In genomic region chr8:78073821-78074220, GRCm38 (mm10) we compare ENCODE assay signal across 19 mouse cellular contexts.
DNase-seq lines count a peak whose midpoint lies in the region; ATAC-seq and TF ChIP-seq lines count a peak whose summit lies in the region.
"Had no signal": no experiment of that assay in that cellular context is flagged by ENCODE, and none has a peak within 500 bp of the region (broad histone marks: within the 10 kb centered on the region; RNA-seq: fewer than 3 reads in every experiment).

No protein-coding gene starts in this region.

- H3K4me2 ChIP-seq in liver, embryonic 13.5 days, result no peak overlapping the region
- no peak overlapping the region for H3K4me2 ChIP-seq in liver, postnatal 0 days (ENCODE audit: low read depth, low read length)
- no peak overlapping the region for H3K4me2 ChIP-seq in kidney, embryonic 16.5 days (replicated peaks; ENCODE audit: low read depth, low read length)
- H3K4me2 ChIP-seq: embryonic facial prominence, embryonic 13.5 days; heart, embryonic 13.5 days; hindbrain, embryonic 15.5 days had no signal

- H3K36me3 ChIP-seq in G1E (replicated peaks), result no peaks in the 10 kb centered on the region
- no peaks in the 10 kb centered on the region for H3K36me3 ChIP-seq in liver, embryonic 13.5 days
- H3K36me3 ChIP-seq in liver, postnatal 0 days (replicated peaks; ENCODE audit: insufficient read depth, low read length), result no peaks in the 10 kb centered on the region
- no peaks in the 10 kb centered on the region for H3K36me3 ChIP-seq in kidney, embryonic 16.5 days (ENCODE audit: insufficient read depth, low read length)
- H3K36me3 ChIP-seq: embryonic facial prominence, embryonic 13.5 days; heart, embryonic 13.5 days; hindbrain, embryonic 15.5 days had no signal

- peaks cover 91% of the 10 kb centered on the region for H3K4me1 ChIP-seq in G1E (ENCODE audit: insufficient read depth, low read depth, low read length)
- H3K4me1 ChIP-seq in liver, embryonic 13.5 days (replicated peaks), result peaks cover 33% of the 10 kb centered on the region
- H3K4me1 ChIP-seq in liver, postnatal 0 days (ENCODE audit: insufficient read depth), result peaks cover 6% of the 10 kb centered on the region; the same call in 1 of the 2 replicates
- 0 out of 2 replicates have a peak, but pooled peaks cover under 1% of the 10 kb centered on the region for H3K4me1 ChIP-seq in kidney, embryonic 16.5 days (ENCODE audit: insufficient read depth, low read length)
- H3K4me1 ChIP-seq: hindbrain, embryonic 15.5 days had no signal

- no peak for TF ChIP-seq CTCF in G1E (IDR thresholded peaks at IDR 0.05; ENCODE audit: low read depth, low read length)
- no peak for TF ChIP-seq CTCF in liver, postnatal 0 days (IDR thresholded peaks at IDR 0.05; ENCODE audit: low read depth)

- peak; percentile 73 for DNase-seq in G1E (ENCODE audit: low spot score)
- DNase-seq in c-Kit-positive CD71-positive TER-119-positive erythroid progenitor cells, embryonic 14.5 days (ENCODE audit: low spot score), result peak; percentile 8
- DNase-seq in liver, embryonic 13.5 days, result no peak
- no peak for DNase-seq in liver, postnatal 0 days
- no peak for DNase-seq in ovary, postnatal 36 days (ENCODE audit: low spot score)
- DNase-seq in yolk sac, embryonic 10.5 days (ENCODE audit: low spot score), result no peak
- DNase-seq: adrenal gland, adult 8-10 months; adrenal gland, postnatal 36 days; cerebellum, adult 11-12 months; cerebellum, adult 9-11 months; cerebellum, postnatal 36 days; gastrocnemius, postnatal 36 days; heart, postnatal 36 days had no signal

- no peak overlapping the region for H3K9ac ChIP-seq in liver, embryonic 13.5 days
- no peak overlapping the region for H3K9ac ChIP-seq in liver, postnatal 0 days (replicated peaks)
- H3K9ac ChIP-seq in kidney, embryonic 16.5 days (replicated peaks; ENCODE audit: low read length), result no peak overlapping the region
- H3K9ac ChIP-seq: embryonic facial prominence, embryonic 13.5 days; heart, embryonic 13.5 days; hindbrain, embryonic 15.5 days had no signal

- H3K27ac ChIP-seq in liver, embryonic 13.5 days, result no peak overlapping the region
- no peak overlapping the region for H3K27ac ChIP-seq in liver, postnatal 0 days (ENCODE audit: low read depth)
- H3K27ac ChIP-seq in kidney, embryonic 16.5 days (ENCODE audit: low read length), result no peak overlapping the region
- H3K27ac ChIP-seq: embryonic facial prominence, embryonic 13.5 days; heart, embryonic 13.5 days; hindbrain, embryonic 15.5 days had no signal

- WGBS in liver, embryonic 13.5 days (ENCODE audit: insufficient replicate concordance), result 17% methylated on average over 7 of the region's 7 CpGs
- 60% methylated on average over 7 of the region's 7 CpGs for WGBS in liver, postnatal 0 days (ENCODE audit: insufficient replicate concordance)
- 68% methylated on average over 7 of the region's 7 CpGs for WGBS in kidney, embryonic 16.5 days

- peak; percentile 84 for ATAC-seq in G1E (ENCODE audit: extremely low read depth, insufficient number of reproducible peaks, low FRiP score, poor library complexity, severe bottlenecking)
- ATAC-seq in liver, embryonic 13.5 days (ENCODE audit: low read depth), result peak; percentile 85
- no peak for ATAC-seq in liver, postnatal 0 days
- ATAC-seq in kidney, embryonic 16.5 days (ENCODE audit: low FRiP score, low TSS enrichment), result no peak
- ATAC-seq in erythroblast, adult 5-6 weeks (replicated peaks; ENCODE audit: low FRiP score, poor library complexity, severe bottlenecking), result no peak
- ATAC-seq: forebrain, embryonic 14.5 days had no signal

- TF ChIP-seq EP300 in liver, postnatal 0 days (IDR thresholded peaks at IDR 0.05; ENCODE audit: low read depth), result 0 out of 2 replicates have a peak, but pooled peaks have one; percentile 12

- peak overlapping the region; percentile 49; the same call in 1 of the 2 replicates for H3K4me3 ChIP-seq in G1E (ENCODE audit: low read depth, low read length)
- H3K4me3 ChIP-seq in liver, embryonic 13.5 days (replicated peaks), result no peak overlapping the region
- no peak overlapping the region for H3K4me3 ChIP-seq in liver, postnatal 0 days (ENCODE audit: low read depth, low read length)
- no peak overlapping the region for H3K4me3 ChIP-seq in kidney, embryonic 16.5 days (ENCODE audit: low read length)
- H3K4me3 ChIP-seq: embryonic facial prominence, embryonic 13.5 days; heart, embryonic 13.5 days; hindbrain, embryonic 15.5 days had no signal

- no peaks in the 10 kb centered on the region for H3K27me3 ChIP-seq in G1E (ENCODE audit: insufficient read depth, low read length)
- peaks cover 6% of the 10 kb centered on the region; the same call in 1 of the 2 replicates for H3K27me3 ChIP-seq in liver, embryonic 13.5 days
- H3K27me3 ChIP-seq in liver, postnatal 0 days (ENCODE audit: insufficient read depth, low read length), result no peaks in the 10 kb centered on the region
- H3K27me3 ChIP-seq in kidney, embryonic 16.5 days (ENCODE audit: insufficient read depth, low read length), result no peaks in the 10 kb centered on the region; the same call in 1 of the 2 replicates
- H3K27me3 ChIP-seq: embryonic facial prominence, embryonic 13.5 days; hindbrain, embryonic 15.5 days had no signal

- H3K9me3 ChIP-seq in G1E (replicated peaks), result no peaks in the 10 kb centered on the region
- no peaks in the 10 kb centered on the region for H3K9me3 ChIP-seq in liver, embryonic 13.5 days (replicated peaks)
- H3K9me3 ChIP-seq in liver, postnatal 0 days (ENCODE audit: low read length), result no peaks in the 10 kb centered on the region
- no peaks in the 10 kb centered on the region for H3K9me3 ChIP-seq in kidney, embryonic 16.5 days (ENCODE audit: low read length)
- H3K9me3 ChIP-seq: embryonic facial prominence, embryonic 13.5 days; heart, embryonic 13.5 days; hindbrain, embryonic 15.5 days had no signal

Comparison
In these comparisons a context has a peak if more than half of its experiments do, and no peak if none do; other contexts are left out.
1. ATAC-seq: peak in G1E (single experiment) and liver, embryonic 13.5 days (single experiment); none in liver, postnatal 0 days (single experiment), kidney, embryonic 16.5 days (single experiment) and erythroblast, adult 5-6 weeks (single experiment).
2. DNase-seq: peak in G1E (single experiment) and c-Kit-positive CD71-positive TER-119-positive erythroid progenitor cells, embryonic 14.5 days (single experiment); none in liver, embryonic 13.5 days (single experiment), liver, postnatal 0 days (single experiment), ovary, postnatal 36 days (single experiment) and yolk sac, embryonic 10.5 days (single experiment).